Mouse (Mus musculus): ENCODE results near the gene Tmprss5. TPM values are rescaled to one million over a fixed set of nuclear protein-coding genes. Genes with fewer than 3 reads are reported as not detected.

Gene Tmprss5
- total RNA-seq, 2 experiments from 2014 or later: not detected

Other genes starting within 250 kb of the Tmprss5 start
- gene Zbtb16, start 245.0 kb upstream of the Tmprss5 start, total RNA-seq (2015; ENCODE audit: low replicate concordance): 1.7 and 2.9 TPM in 2 replicates
- gene Zbtb16, start 245.0 kb upstream of the Tmprss5 start, total RNA-seq (2017; ENCODE audit: low replicate concordance): 0.77 and 1.8 TPM in 2 replicates
- gene Htr3a, start 170.2 kb upstream of the Tmprss5 start, total RNA-seq (2015; ENCODE audit: low replicate concordance): not detected in 2 replicates
- gene Htr3a, start 170.2 kb upstream of the Tmprss5 start, total RNA-seq (2017; ENCODE audit: low replicate concordance): not detected in 2 replicates
- gene Htr3b, start 116.3 kb upstream of the Tmprss5 start, total RNA-seq (2015; ENCODE audit: low replicate concordance): not detected in 2 replicates
- gene Htr3b, start 116.3 kb upstream of the Tmprss5 start, total RNA-seq (2017; ENCODE audit: low replicate concordance): not detected in 2 replicates
- 2.5 and 6.3 TPM in 2 replicates for gene Usp28, start 95.9 kb upstream of the Tmprss5 start, total RNA-seq (2015; ENCODE audit: low replicate concordance)
- 3.2 and 4.5 TPM in 2 replicates for gene Usp28, start 95.9 kb upstream of the Tmprss5 start, total RNA-seq (2017; ENCODE audit: low replicate concordance)
- gene Zw10, start 25.6 kb upstream of the Tmprss5 start, total RNA-seq (2015; ENCODE audit: low replicate concordance): 10.0 and 12.1 TPM in 2 replicates
- gene Zw10, start 25.6 kb upstream of the Tmprss5 start, total RNA-seq (2017; ENCODE audit: low replicate concordance): 12.8 and 20.6 TPM in 2 replicates
- gene Gm4894, start 169.3 kb downstream of the Tmprss5 start, total RNA-seq (2015; ENCODE audit: low replicate concordance): not detected in 2 replicates
- gene Gm4894, start 169.3 kb downstream of the Tmprss5 start, total RNA-seq (2017; ENCODE audit: low replicate concordance): not detected in 2 replicates